Mouse (Mus musculus): Measurements from ENCODE around the gene Cdkn2aip. TPM values are rescaled to one million over a fixed set of nuclear protein-coding genes. Genes with fewer than 3 reads are reported as not detected.

Gene Cdkn2aip
- polyA plus RNA-seq, 2 experiments: 11.6 to 22.3 TPM

GRCm38 (mm10) chr8:47683994-47684393 lies 29.7 kb downstream of the Cdkn2aip start:
- H3K4me1 ChIP-seq (ENCODE audit: control insufficient read depth, insufficient read depth, low read length): no peaks in the 10 kb centered on the region
- H3K9me3 ChIP-seq (ENCODE audit: control insufficient read depth, low read length): no peaks in the 10 kb centered on the region
- H3K27ac ChIP-seq (replicated peaks; ENCODE audit: low read depth, low read length): no peak overlapping the region
- no peak for DNase-seq (ENCODE audit: low spot score)
- WGBS: 85% methylated on average over 9 of the region's 9 CpGs
- no peak overlapping the region for H3K4me2 ChIP-seq (replicated peaks; ENCODE audit: low read depth, low read length, severe bottlenecking)
- ATAC-seq (ENCODE audit: low FRiP score, low read depth): no peak
- H3K4me3 ChIP-seq (replicated peaks; ENCODE audit: low read length): no peak overlapping the region
- TF ChIP-seq POLR2A (IDR thresholded peaks at IDR 0.05; ENCODE audit: borderline replicate concordance, extremely low read depth, insufficient read depth, insufficient read length): no peak
- no peaks in the 10 kb centered on the region for H3K27me3 ChIP-seq (ENCODE audit: control insufficient read depth, insufficient read depth, low read length)
- H3K9ac ChIP-seq (ENCODE audit: low read depth, low read length, severe bottlenecking): no peak overlapping the region
- peaks cover 9% of the 10 kb centered on the region; the same call in 1 of the 2 replicates for H3K36me3 ChIP-seq (ENCODE audit: control insufficient read depth, insufficient read depth, low read length)

GRCm38 (mm10) chr8:47680306-47680705 lies 33.4 kb downstream of the Cdkn2aip start:
- no peak overlapping the region for H3K4me2 ChIP-seq (replicated peaks; ENCODE audit: low read depth, low read length, severe bottlenecking)
- no peak overlapping the region for H3K27ac ChIP-seq (replicated peaks; ENCODE audit: low read depth, low read length)
- WGBS: 90% methylated on average over 4 of the region's 4 CpGs
- DNase-seq (ENCODE audit: low spot score) (no peak), ATAC-seq (ENCODE audit: low FRiP score, low read depth) (no peak)
- H3K27me3 ChIP-seq (ENCODE audit: control insufficient read depth, insufficient read depth, low read length): no peaks in the 10 kb centered on the region
- TF ChIP-seq POLR2A (IDR thresholded peaks at IDR 0.05; ENCODE audit: borderline replicate concordance, extremely low read depth, insufficient read depth, insufficient read length): no peak
- peaks cover 7% of the 10 kb centered on the region for H3K4me1 ChIP-seq (ENCODE audit: control insufficient read depth, insufficient read depth, low read length)
- no peaks in the 10 kb centered on the region for H3K9me3 ChIP-seq (ENCODE audit: control insufficient read depth, low read length)
- H3K36me3 ChIP-seq (ENCODE audit: control insufficient read depth, insufficient read depth, low read length): peaks cover 9% of the 10 kb centered on the region; the same call in 1 of the 2 replicates
- H3K4me3 ChIP-seq (replicated peaks; ENCODE audit: low read length): no peak overlapping the region
- H3K9ac ChIP-seq (ENCODE audit: low read depth, low read length, severe bottlenecking): no peak overlapping the region

GRCm38 (mm10) chr8:47679603-47680002 lies 34.1 kb downstream of the Cdkn2aip start:
- no peak for ATAC-seq (ENCODE audit: low FRiP score, low read depth)
- DNase-seq (ENCODE audit: low spot score): no peak
- Histone ChIP-seq H3K27ac (replicated peaks; ENCODE audit: low read depth, low read length) (no peak overlapping the region), H3K9me3 (ENCODE audit: control insufficient read depth, low read length) (no peaks in the 10 kb centered on the region), H3K36me3 (ENCODE audit: control insufficient read depth, insufficient read depth, low read length) (peaks cover 9% of the 10 kb centered on the region; the same call in 1 of the 2 replicates), H3K9ac (ENCODE audit: low read depth, low read length, severe bottlenecking) (no peak overlapping the region), H3K27me3 (ENCODE audit: control insufficient read depth, insufficient read depth, low read length) (no peaks in the 10 kb centered on the region), H3K4me2 (replicated peaks; ENCODE audit: low read depth, low read length, severe bottlenecking) (no peak overlapping the region), H3K4me3 (replicated peaks; ENCODE audit: low read length) (no peak overlapping the region), H3K4me1 (ENCODE audit: control insufficient read depth, insufficient read depth, low read length) (peaks cover 7% of the 10 kb centered on the region)
- WGBS: 86% methylated on average over 1 of the region's 1 CpGs
- TF ChIP-seq POLR2A (IDR thresholded peaks at IDR 0.05; ENCODE audit: borderline replicate concordance, extremely low read depth, insufficient read depth, insufficient read length): no peak

GRCm38 (mm10) chr8:47676631-47677030 lies 37.1 kb downstream of the Cdkn2aip start:
- H3K4me2 ChIP-seq (replicated peaks; ENCODE audit: low read depth, low read length, severe bottlenecking): peak overlapping the region; percentile 64
- peaks cover 11% of the 10 kb centered on the region for H3K4me1 ChIP-seq (ENCODE audit: control insufficient read depth, insufficient read depth, low read length)
- DNase-seq (ENCODE audit: low spot score) (no peak), ATAC-seq (ENCODE audit: low FRiP score, low read depth) (no peak)
- TF ChIP-seq POLR2A (IDR thresholded peaks at IDR 0.05; ENCODE audit: borderline replicate concordance, extremely low read depth, insufficient read depth, insufficient read length): no peak
- WGBS: 56% methylated on average over 2 of the region's 2 CpGs
- no peaks in the 10 kb centered on the region for H3K9me3 ChIP-seq (ENCODE audit: control insufficient read depth, low read length)
- H3K36me3 ChIP-seq (ENCODE audit: control insufficient read depth, insufficient read depth, low read length): 0 out of 2 replicates have a peak, but pooled peaks cover 4% of the 10 kb centered on the region
- H3K4me3 ChIP-seq (replicated peaks; ENCODE audit: low read length): peak overlapping the region; percentile 89
- H3K9ac ChIP-seq (ENCODE audit: low read depth, low read length, severe bottlenecking): no peak overlapping the region
- no peak overlapping the region for H3K27ac ChIP-seq (replicated peaks; ENCODE audit: low read depth, low read length)
- H3K27me3 ChIP-seq (ENCODE audit: control insufficient read depth, insufficient read depth, low read length): no peaks in the 10 kb centered on the region

- Histone ChIP-seq H3K9ac (ENCODE audit: low read depth, low read length, severe bottlenecking) (peak overlapping the region; percentile 84), H3K4me1 (ENCODE audit: control insufficient read depth, insufficient read depth, low read length) (peaks cover 11% of the 10 kb centered on the region), H3K27me3 (ENCODE audit: control insufficient read depth, insufficient read depth, low read length) (no peaks in the 10 kb centered on the region), H3K9me3 (ENCODE audit: control insufficient read depth, low read length) (no peaks in the 10 kb centered on the region), H3K4me2 (replicated peaks; ENCODE audit: low read depth, low read length, severe bottlenecking) (peak overlapping the region; percentile 64), H3K4me3 (replicated peaks; ENCODE audit: low read length) (peak overlapping the region; percentile 89), H3K36me3 (ENCODE audit: control insufficient read depth, insufficient read depth, low read length) (no peaks in the 10 kb centered on the region), H3K27ac (replicated peaks; ENCODE audit: low read depth, low read length) (no peak overlapping the region)
- 3% methylated on average over 14 of the region's 15 CpGs for WGBS
- TF ChIP-seq POLR2A (IDR thresholded peaks at IDR 0.05; ENCODE audit: borderline replicate concordance, extremely low read depth, insufficient read depth, insufficient read length): no peak
- DNase-seq (ENCODE audit: low spot score): no peak
- no peak for ATAC-seq (ENCODE audit: low FRiP score, low read depth)
These were observed 37.5 kb downstream of the Cdkn2aip start for GRCm38 (mm10) chr8:47676224-47676623.

GRCm38 (mm10) chr8:47675786-47676185 lies 37.9 kb downstream of the Cdkn2aip start:
- H3K36me3 ChIP-seq (ENCODE audit: control insufficient read depth, insufficient read depth, low read length): no peaks in the 10 kb centered on the region
- peak overlapping the region; percentile 91 for H3K27ac ChIP-seq (replicated peaks; ENCODE audit: low read depth, low read length)
- TF ChIP-seq POLR2A (IDR thresholded peaks at IDR 0.05; ENCODE audit: borderline replicate concordance, extremely low read depth, insufficient read depth, insufficient read length): no peak
- H3K4me2 ChIP-seq (replicated peaks; ENCODE audit: low read depth, low read length, severe bottlenecking): peak overlapping the region; percentile 64
- ATAC-seq (ENCODE audit: low FRiP score, low read depth) (no peak), DNase-seq (ENCODE audit: low spot score) (peak; percentile 50)
- 0% methylated on average over 18 of the region's 20 CpGs for WGBS
- H3K4me3 ChIP-seq (replicated peaks; ENCODE audit: low read length): peak overlapping the region; percentile 89
- no peaks in the 10 kb centered on the region for H3K9me3 ChIP-seq (ENCODE audit: control insufficient read depth, low read length)
- H3K27me3 ChIP-seq (ENCODE audit: control insufficient read depth, insufficient read depth, low read length): no peaks in the 10 kb centered on the region
- peak overlapping the region; percentile 84 for H3K9ac ChIP-seq (ENCODE audit: low read depth, low read length, severe bottlenecking)
- peaks cover 11% of the 10 kb centered on the region for H3K4me1 ChIP-seq (ENCODE audit: control insufficient read depth, insufficient read depth, low read length)

All from limb, embryonic 14.5 days (tissue).